Mouse (Mus musculus) limb, embryonic 10.5 days (tissue): ENCODE results near the gene Rnf217. TPM values are rescaled to one million over a fixed set of nuclear protein-coding genes. Genes with fewer than 3 reads are reported as not detected.

Experiments used
- DNase-seq: peaks from one replicate; pipeline ENCODE4 v3.0.0-alpha.2; 2017; ENCODE audit warnings: low spot score
- H3K27ac ChIP-seq: fragments of 300-500 bp; sonication (generic); 2 replicates; pipeline ENCODE4 v1.5.1; 2016; ENCODE audit warnings: mild to moderate bottlenecking
- H3K27me3 ChIP-seq: fragments of 300-500 bp; sonication (generic); 2 replicates; pipeline ENCODE4 v1.6.1; 2016; ENCODE audit warnings: low read depth, mild to moderate bottlenecking; ENCODE audit not compliant: poor library complexity, severe bottlenecking
- H3K36me3 ChIP-seq: fragments of 300-500 bp; sonication (generic); 2 replicates; pipeline ENCODE4 v1.6.1; 2016; ENCODE audit warnings: mild to moderate bottlenecking, moderate library complexity
- H3K4me1 ChIP-seq: fragments of 300-500 bp; sonication (generic); 2 replicates; pipeline ENCODE4 v1.6.1; 2016
- H3K4me3 ChIP-seq: fragments of 300-500 bp; sonication (generic); 2 replicates; pipeline ENCODE4 v1.5.1; 2016; ENCODE audit warnings: mild to moderate bottlenecking, moderate library complexity
- H3K9me3 ChIP-seq: fragments of 300-500 bp; sonication (generic); replicated peaks from 2 replicates; pipeline ENCODE4 v1.6.1; 2016; ENCODE audit warnings: mild to moderate bottlenecking
- WGBS: fragments of 180-500 bp; shearing (Covaris S2); methylation state at CpG from one replicate; pipeline ENCODE4 v1.1.7; 2016; 5-methylcytosine and 5-hydroxymethylcytosine counted together
- polyA plus RNA-seq: library from polyadenylated mRNA; unstranded; fragments of >200 nt; fragmentation: Nextera tagmentation; extraction: Ambion mirVana; gene quantifications from 2 replicates; pipeline ENCODE4 v1.2.1, GENCODE M21; 2016

Gene Rnf217
- 0.99 and 1.1 TPM in 2 replicates for polyA plus RNA-seq

GRCm38 (mm10) chr10:31609066-31609961 lies at the start of gene Rnf217:
TSS of gene Rnf217 (minus strand) at chr10:31609184.
- WGBS: under 1% methylated on average over 89 of the region's 106 CpGs
- H3K4me3 ChIP-seq: peak within 1 kb of the TSS; percentile 74
- H3K36me3 ChIP-seq: no peaks in the 10 kb centered on the region
- H3K4me1 ChIP-seq: peaks cover 29% of the 10 kb centered on the region
- H3K9me3 ChIP-seq: no peaks in the 10 kb centered on the region
- H3K27me3 ChIP-seq: no peaks in the 10 kb centered on the region
- peak; percentile 83 for DNase-seq
- H3K27ac ChIP-seq: peak within 1 kb of the TSS; percentile 97

GRCm38 (mm10) chr10:31647270-31647669 lies 38.3 kb upstream of the Rnf217 start:
- H3K4me3 ChIP-seq: no peak overlapping the region
- H3K27me3 ChIP-seq: no peaks in the 10 kb centered on the region
- H3K36me3 ChIP-seq: no peaks in the 10 kb centered on the region
- WGBS: 89% methylated on average over 3 of the region's 3 CpGs
- no peak for DNase-seq
- H3K4me1 ChIP-seq: no peaks in the 10 kb centered on the region
- no peak overlapping the region for H3K27ac ChIP-seq
- H3K9me3 ChIP-seq: no peaks in the 10 kb centered on the region

GRCm38 (mm10) chr10:31646083-31646482 lies 37.1 kb upstream of the Rnf217 start:
- no peak for DNase-seq
- Histone ChIP-seq H3K4me1 (no peaks in the 10 kb centered on the region), H3K27ac (no peak overlapping the region), H3K27me3 (no peaks in the 10 kb centered on the region), H3K9me3 (no peaks in the 10 kb centered on the region), H3K4me3 (no peak overlapping the region), H3K36me3 (no peaks in the 10 kb centered on the region)
- WGBS: 66% methylated on average over 1 of the region's 1 CpGs

- Histone ChIP-seq H3K36me3 (no peaks in the 10 kb centered on the region), H3K27me3 (no peaks in the 10 kb centered on the region), H3K4me3 (no peak overlapping the region), H3K9me3 (no peaks in the 10 kb centered on the region), H3K4me1 (no peaks in the 10 kb centered on the region), H3K27ac (no peak overlapping the region)
- WGBS: 93% methylated on average over 3 of the region's 3 CpGs
- no peak for DNase-seq
These were observed 26.1 kb upstream of the Rnf217 start for GRCm38 (mm10) chr10:31635098-31635497.

GRCm38 (mm10) chr10:31632005-31632404 lies 23.0 kb upstream of the Rnf217 start:
- 94% methylated on average over 1 of the region's 1 CpGs for WGBS
- Histone ChIP-seq H3K27me3 (no peaks in the 10 kb centered on the region), H3K9me3 (no peaks in the 10 kb centered on the region), H3K4me1 (no peaks in the 10 kb centered on the region), H3K27ac (no peak overlapping the region), H3K4me3 (no peak overlapping the region), H3K36me3 (no peaks in the 10 kb centered on the region)
- no peak for DNase-seq

GRCm38 (mm10) chr10:31615355-31615754 lies 6.4 kb upstream of the Rnf217 start:
- Histone ChIP-seq H3K27ac (no peak overlapping the region), H3K4me3 (no peak overlapping the region), H3K4me1 (no peaks in the 10 kb centered on the region), H3K36me3 (no peaks in the 10 kb centered on the region), H3K9me3 (no peaks in the 10 kb centered on the region), H3K27me3 (no peaks in the 10 kb centered on the region)
- WGBS: 53% methylated on average over 2 of the region's 2 CpGs
- no peak for DNase-seq

GRCm38 (mm10) chr10:31614111-31614510 lies 5.1 kb upstream of the Rnf217 start:
- 89% methylated on average over 1 of the region's 1 CpGs for WGBS
- Histone ChIP-seq H3K27ac (no peak overlapping the region), H3K36me3 (no peaks in the 10 kb centered on the region), H3K27me3 (no peaks in the 10 kb centered on the region), H3K9me3 (no peaks in the 10 kb centered on the region), H3K4me1 (no peaks in the 10 kb centered on the region), H3K4me3 (no peak overlapping the region)
- DNase-seq: no peak

GRCm38 (mm10) chr10:31608441-31609065 lies 431 bp downstream of the Rnf217 start:
- H3K9me3 ChIP-seq: no peaks in the 10 kb centered on the region
- peaks cover 29% of the 10 kb centered on the region for H3K4me1 ChIP-seq
- H3K4me3 ChIP-seq: peak overlapping the region; percentile 74
- H3K36me3 ChIP-seq: no peaks in the 10 kb centered on the region
- DNase-seq: peak; percentile 72
- H3K27me3 ChIP-seq: no peaks in the 10 kb centered on the region
- WGBS: under 1% methylated on average over 56 of the region's 60 CpGs
- peak overlapping the region; percentile 97 for H3K27ac ChIP-seq

- Histone ChIP-seq H3K4me1 (peaks cover 29% of the 10 kb centered on the region), H3K36me3 (no peaks in the 10 kb centered on the region), H3K27me3 (no peaks in the 10 kb centered on the region), H3K9me3 (no peaks in the 10 kb centered on the region), H3K4me3 (peak overlapping the region; percentile 74), H3K27ac (no peak overlapping the region)
- 39% methylated on average over 11 of the region's 11 CpGs for WGBS
- DNase-seq: peak; percentile 31
These were observed 1.8 kb downstream of the Rnf217 start for GRCm38 (mm10) chr10:31606981-31607867.

- no peaks in the 10 kb centered on the region for H3K36me3 ChIP-seq
- no peak overlapping the region for H3K4me3 ChIP-seq
- no peak overlapping the region for H3K27ac ChIP-seq
- no peak for DNase-seq
- peaks cover 27% of the 10 kb centered on the region for H3K4me1 ChIP-seq
- 95% methylated on average over 4 of the region's 4 CpGs for WGBS
- H3K27me3 ChIP-seq: no peaks in the 10 kb centered on the region
- no peaks in the 10 kb centered on the region for H3K9me3 ChIP-seq
These were observed 5.1 kb downstream of the Rnf217 start for GRCm38 (mm10) chr10:31603855-31604254.

- no peaks in the 10 kb centered on the region for H3K36me3 ChIP-seq
- H3K9me3 ChIP-seq: no peaks in the 10 kb centered on the region
- H3K4me1 ChIP-seq: no peaks in the 10 kb centered on the region
- DNase-seq: no peak
- H3K27me3 ChIP-seq: no peaks in the 10 kb centered on the region
- H3K27ac ChIP-seq: no peak overlapping the region
- H3K4me3 ChIP-seq: no peak overlapping the region
- WGBS: 90% methylated on average over 6 of the region's 6 CpGs
These were observed 8.9 kb downstream of the Rnf217 start for GRCm38 (mm10) chr10:31600116-31600515.

- Histone ChIP-seq H3K27ac (no peak overlapping the region), H3K4me1 (peaks cover 7% of the 10 kb centered on the region), H3K4me3 (no peak overlapping the region), H3K36me3 (no peaks in the 10 kb centered on the region), H3K27me3 (no peaks in the 10 kb centered on the region), H3K9me3 (no peaks in the 10 kb centered on the region)
- WGBS: 89% methylated on average over 2 of the region's 2 CpGs
- no peak for DNase-seq
These were observed 11.1 kb downstream of the Rnf217 start for GRCm38 (mm10) chr10:31597886-31598285.
